ENCODE assay signal across 8 mouse cellular contexts in the genomic region with DNA sequence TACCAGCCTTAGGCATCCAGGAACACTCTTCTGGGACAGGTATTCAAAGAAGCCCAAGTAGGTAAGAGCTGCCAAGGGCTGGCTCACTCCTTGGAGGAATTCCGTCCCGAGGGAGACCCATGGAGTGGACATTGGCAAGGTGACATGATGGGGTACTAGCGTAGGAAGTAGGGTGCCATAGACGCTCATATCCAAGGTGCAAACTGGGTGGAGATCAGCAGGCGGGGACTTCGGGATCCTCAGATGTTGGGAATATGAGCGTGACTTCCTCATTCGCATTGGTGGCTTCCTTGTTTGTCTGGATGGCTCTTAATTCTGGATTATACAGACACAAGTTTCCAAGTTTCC. TPM values are rescaled to one million over a fixed set of nuclear protein-coding genes. Genes with fewer than 3 reads are reported as not detected.
DNase-seq lines count a peak whose midpoint lies in the region; ATAC-seq and TF ChIP-seq lines count a peak whose summit lies in the region.

No protein-coding gene starts in this region.

- H3K9me3 ChIP-seq in kidney, embryonic 16.5 days (ENCODE audit: low read length), result no peaks in the 10 kb centered on the region
- no peaks in the 10 kb centered on the region for H3K9me3 ChIP-seq in embryonic facial prominence, embryonic 14.5 days (ENCODE audit: control insufficient read depth, low read length)
- no peaks in the 10 kb centered on the region for H3K9me3 ChIP-seq in intestine, postnatal 0 days (ENCODE audit: control insufficient read depth)
- H3K9me3 ChIP-seq in midbrain, embryonic 15.5 days, result no peaks in the 10 kb centered on the region

- no peak for DNase-seq in kidney, adult 18-20 months
- no peak for DNase-seq in embryonic facial prominence, embryonic 14.5 days (ENCODE audit: low spot score)
- DNase-seq in gastrocnemius, postnatal 4 days (ENCODE audit: low spot score in 2 of 2), result no peak
- no peak for DNase-seq in adipocyte (ENCODE audit: low spot score)
- no peak for DNase-seq in adrenal gland, postnatal 36 days

- WGBS in kidney, embryonic 16.5 days, result 24% methylated on average over 8 of the region's 8 CpGs
- 21% methylated on average over 8 of the region's 8 CpGs for WGBS in embryonic facial prominence, embryonic 14.5 days
- WGBS in intestine, postnatal 0 days, result 18% methylated on average over 8 of the region's 8 CpGs
- WGBS in midbrain, embryonic 15.5 days, result 30% methylated on average over 8 of the region's 8 CpGs

- peak overlapping the region; percentile 79 for H3K4me2 ChIP-seq in kidney, embryonic 16.5 days (replicated peaks; ENCODE audit: low read depth, low read length)
- H3K4me2 ChIP-seq in embryonic facial prominence, embryonic 14.5 days (ENCODE audit: low read depth, low read length), result peak overlapping the region; percentile 70
- peak overlapping the region; percentile 99 for H3K4me2 ChIP-seq in intestine, postnatal 0 days (replicated peaks; ENCODE audit: low read depth)
- peak overlapping the region; percentile 85 for H3K4me2 ChIP-seq in midbrain, embryonic 15.5 days

- H3K9ac ChIP-seq in kidney, embryonic 16.5 days (replicated peaks; ENCODE audit: low read length), result peak overlapping the region; percentile 84
- peak overlapping the region; percentile 85 for H3K9ac ChIP-seq in embryonic facial prominence, embryonic 14.5 days (ENCODE audit: low read depth, low read length)
- peak overlapping the region; percentile 80; the same call in 1 of the 2 replicates for H3K9ac ChIP-seq in intestine, postnatal 0 days (ENCODE audit: low read depth, low read length)
- peak overlapping the region; percentile 97 for H3K9ac ChIP-seq in midbrain, embryonic 15.5 days

- peaks cover 14% of the 10 kb centered on the region for H3K36me3 ChIP-seq in kidney, embryonic 16.5 days (ENCODE audit: insufficient read depth, low read length)
- H3K36me3 ChIP-seq in embryonic facial prominence, embryonic 14.5 days (ENCODE audit: control insufficient read depth, insufficient read depth, low read length), result peaks cover 22% of the 10 kb centered on the region
- peaks cover 9% of the 10 kb centered on the region; the same call in 1 of the 2 replicates for H3K36me3 ChIP-seq in intestine, postnatal 0 days (ENCODE audit: control insufficient read depth, insufficient read depth)
- H3K36me3 ChIP-seq in midbrain, embryonic 15.5 days (replicated peaks), result peaks cover 13% of the 10 kb centered on the region

- no peak for TF ChIP-seq CTCF in intestine, postnatal 0 days (IDR thresholded peaks at IDR 0.05; ENCODE audit: low read depth)

- H3K27ac ChIP-seq in kidney, embryonic 16.5 days (ENCODE audit: low read length), result no peak overlapping the region
- no peak overlapping the region; the same call in 1 of the 2 replicates for H3K27ac ChIP-seq in embryonic facial prominence, embryonic 14.5 days (replicated peaks; ENCODE audit: low read depth, low read length)
- H3K27ac ChIP-seq in intestine, postnatal 0 days (ENCODE audit: low read depth, low read length), result no peak overlapping the region
- H3K27ac ChIP-seq in midbrain, embryonic 15.5 days, result peak overlapping the region; percentile 85

- H3K4me3 ChIP-seq in kidney, embryonic 16.5 days (ENCODE audit: low read length), result peak overlapping the region; percentile 72
- H3K4me3 ChIP-seq in embryonic facial prominence, embryonic 14.5 days (ENCODE audit: low read depth, low read length), result peak overlapping the region; percentile 87
- peak overlapping the region; percentile 74 for H3K4me3 ChIP-seq in intestine, postnatal 0 days (ENCODE audit: low read depth, low read length)
- H3K4me3 ChIP-seq in midbrain, embryonic 15.5 days, result peak overlapping the region; percentile 88

- peaks cover 6% of the 10 kb centered on the region for H3K4me1 ChIP-seq in kidney, embryonic 16.5 days (ENCODE audit: insufficient read depth, low read length)
- peaks cover 9% of the 10 kb centered on the region for H3K4me1 ChIP-seq in embryonic facial prominence, embryonic 14.5 days (ENCODE audit: control insufficient read depth, insufficient read depth, low read length)
- H3K4me1 ChIP-seq in intestine, postnatal 0 days (replicated peaks; ENCODE audit: control insufficient read depth, insufficient read depth, low read length), result peaks cover 3% of the 10 kb centered on the region; the same call in 1 of the 2 replicates
- H3K4me1 ChIP-seq in midbrain, embryonic 15.5 days, result peaks cover 25% of the 10 kb centered on the region

- ATAC-seq in kidney, embryonic 16.5 days (ENCODE audit: low FRiP score, low TSS enrichment), result peak; percentile 20; the same call in 1 of the 2 replicates
- ATAC-seq in embryonic facial prominence, embryonic 14.5 days (ENCODE audit: low read depth), result peak; percentile 9; the same call in 1 of the 2 replicates
- ATAC-seq in intestine, postnatal 0 days, result peak; percentile 20
- ATAC-seq in midbrain, embryonic 15.5 days (replicated peaks), result peak; percentile 38

- H3K27me3 ChIP-seq in kidney, embryonic 16.5 days (ENCODE audit: insufficient read depth, low read length), result no peaks in the 10 kb centered on the region
- H3K27me3 ChIP-seq in embryonic facial prominence, embryonic 14.5 days (replicated peaks; ENCODE audit: control insufficient read depth, insufficient read depth, low read length), result no peaks in the 10 kb centered on the region
- H3K27me3 ChIP-seq in intestine, postnatal 0 days (replicated peaks; ENCODE audit: control insufficient read depth, insufficient read depth, low read length), result no peaks in the 10 kb centered on the region
- no peaks in the 10 kb centered on the region for H3K27me3 ChIP-seq in midbrain, embryonic 15.5 days (replicated peaks)

RNA-seq across cellular contexts. Expression of gene Sh3bp2, which starts 23.5 kb away (rescaled TPM):
- 5.6 and 9.5 TPM in 2 replicates for polyA plus RNA-seq in kidney, embryonic 16.5 days (2015; fragmentation: Nextera tagmentation; extraction: Ambion mirVana)
- 8.7 and 10.1 TPM in 2 replicates for polyA plus RNA-seq in embryonic facial prominence, embryonic 14.5 days (2014; fragmentation: Nextera tagmentation; extraction: Ambion mirVana)
- polyA plus RNA-seq in intestine, postnatal 0 days (2015; fragmentation: Nextera tagmentation; extraction: Ambion mirVana), result 3.6 and 6.1 TPM in 2 replicates
- polyA plus RNA-seq in midbrain, embryonic 15.5 days (2015; fragmentation: Nextera tagmentation; extraction: Ambion mirVana), result 25.4 and 25.9 TPM in 2 replicates
- total RNA-seq in gastrocnemius, postnatal 4 days (2021), result 1 to 10 TPM; 4.9 to 5.4 TPM
- total RNA-seq in adrenal gland, postnatal 36 days (2021), result 10 to 100 TPM; 15.4 to 17.3 TPM

RNA-seq across cellular contexts. Expression of gene Add1, which starts 24.4 kb away (rescaled TPM):
- polyA plus RNA-seq in kidney, embryonic 16.5 days (2015; fragmentation: Nextera tagmentation; extraction: Ambion mirVana), result 217 and 219 TPM in 2 replicates
- 190 and 214 TPM in 2 replicates for polyA plus RNA-seq in embryonic facial prominence, embryonic 14.5 days (2014; fragmentation: Nextera tagmentation; extraction: Ambion mirVana)
- 59.4 and 62.7 TPM in 2 replicates for polyA plus RNA-seq in intestine, postnatal 0 days (2015; fragmentation: Nextera tagmentation; extraction: Ambion mirVana)
- polyA plus RNA-seq in midbrain, embryonic 15.5 days (2015; fragmentation: Nextera tagmentation; extraction: Ambion mirVana), result 218 and 221 TPM in 2 replicates
- total RNA-seq in gastrocnemius, postnatal 4 days (2021), result 100 to 1,000 TPM; 174 to 180 TPM
- total RNA-seq in adrenal gland, postnatal 36 days (2021), result 100 to 1,000 TPM; 141 to 156 TPM

RNA-seq across cellular contexts. Expression of gene Tnip2, which starts 35.3 kb away (rescaled TPM):
- 22.6 and 25.0 TPM in 2 replicates for polyA plus RNA-seq in kidney, embryonic 16.5 days (2015; fragmentation: Nextera tagmentation; extraction: Ambion mirVana)
- polyA plus RNA-seq in embryonic facial prominence, embryonic 14.5 days (2014; fragmentation: Nextera tagmentation; extraction: Ambion mirVana), result 14.8 and 16.0 TPM in 2 replicates
- polyA plus RNA-seq in intestine, postnatal 0 days (2015; fragmentation: Nextera tagmentation; extraction: Ambion mirVana), result 8.9 and 10.3 TPM in 2 replicates
- 10.9 and 13.0 TPM in 2 replicates for polyA plus RNA-seq in midbrain, embryonic 15.5 days (2015; fragmentation: Nextera tagmentation; extraction: Ambion mirVana)
- 10 to 100 TPM in 1 of 2 experiments, 1 to 10 TPM in 1; 9.8 to 10.1 TPM for total RNA-seq in gastrocnemius, postnatal 4 days (2021)
- total RNA-seq in adrenal gland, postnatal 36 days (2021), result 10 to 100 TPM; 15.0 to 16.8 TPM
